Mouse (Mus musculus) limb, embryonic 14.5 days (tissue): Measurements from ENCODE around the gene Pusl1. TPM values are rescaled to one million over a fixed set of nuclear protein-coding genes. Genes with fewer than 3 reads are reported as not detected.

Source experiments
- ATAC-seq: fragments of 200-750 bp; cut with Nextera tagmentation; 2 replicates; pipeline ENCODE4 v1.8.0; 2017; ENCODE audit warnings: low read depth, moderate number of reproducible peaks, moderate TSS enrichment; ENCODE audit not compliant: low FRiP score
- DNase-seq: peaks from one replicate; pipeline ENCODE4 v3.0.0-alpha.2; 2015; ENCODE audit warnings: low spot score
- H3K27ac ChIP-seq: fragments of 300-500 bp; sonication (generic); replicated peaks from 2 replicates; pipeline ENCODE4 v1.5.1; 2014; ENCODE audit warnings: low read depth, mild to moderate bottlenecking, low read length, moderate library complexity, mixed read lengths
- H3K27me3 ChIP-seq: fragments of 300-500 bp; sonication (generic); 2 replicates; pipeline ENCODE4 v1.6.1; 2014; ENCODE audit warnings: low read length, mixed read lengths; ENCODE audit not compliant: control insufficient read depth, insufficient read depth
- H3K36me3 ChIP-seq: fragments of 300-500 bp; sonication (generic); 2 replicates; pipeline ENCODE4 v1.6.1; 2014; ENCODE audit warnings: mild to moderate bottlenecking, low read length, moderate library complexity, mixed read lengths; ENCODE audit not compliant: control insufficient read depth, insufficient read depth
- H3K4me1 ChIP-seq: fragments of 300-500 bp; sonication (generic); 2 replicates; pipeline ENCODE4 v1.6.1; 2014; ENCODE audit warnings: antibody characterized with exemption, low read length, mixed read lengths; ENCODE audit not compliant: control insufficient read depth, insufficient read depth
- H3K4me2 ChIP-seq: fragments of 300-500 bp; sonication (generic); replicated peaks from 2 replicates; pipeline ENCODE4 v1.6.1; 2014; ENCODE audit warnings: low read depth, mild to moderate bottlenecking, low read length, moderate library complexity; ENCODE audit not compliant: severe bottlenecking
- H3K4me3 ChIP-seq: fragments of 300-500 bp; sonication (generic); replicated peaks from 2 replicates; pipeline ENCODE4 v1.5.1; 2014; ENCODE audit warnings: low read length
- H3K9ac ChIP-seq: fragments of 300-500 bp; sonication (generic); 2 replicates; pipeline ENCODE4 v1.6.1; 2014; ENCODE audit warnings: mild to moderate bottlenecking, low read depth, low read length, moderate library complexity; ENCODE audit not compliant: severe bottlenecking
- H3K9me3 ChIP-seq: fragments of 300-500 bp; sonication (generic); 2 replicates; pipeline ENCODE4 v1.6.1; 2016; ENCODE audit warnings: low read length; ENCODE audit not compliant: control insufficient read depth
- POLR2A ChIP-seq: fragments of 200-500 bp; IDR thresholded peaks from 2 replicates; pipeline ENCODE4 v1.8.0; 2012; ENCODE audit warnings: inconsistent platforms, mild to moderate bottlenecking, moderate library complexity, borderline replicate concordance; ENCODE audit not compliant: insufficient read depth, insufficient read length; ENCODE audit errors: extremely low read depth
- WGBS: fragments of 180-500 bp; shearing (Covaris S2); extraction: QIAGEN DNeasy Blood & Tissue Kit; methylation state at CpG from one replicate; pipeline ENCODE4 v1.1.7; 2014; 5-methylcytosine and 5-hydroxymethylcytosine counted together
- polyA plus RNA-seq, 2 experiments: library from polyadenylated mRNA; depleted of rRNA in 1 of 2; stranded (reverse) in 1 of 2; unstranded in 1 of 2; fragments of >200 nt; fragmentation: Nextera tagmentation in 1 of 2; extraction: Ambion mirVana in 1 of 2; gene quantifications; 2 replicates each; pipeline versions ENCODE4 v1.2.1 to v1.2.3; 2012 to 2014

Gene Pusl1
- polyA plus RNA-seq, 2 experiments = 57.2 to 95.7 TPM

DNA sequence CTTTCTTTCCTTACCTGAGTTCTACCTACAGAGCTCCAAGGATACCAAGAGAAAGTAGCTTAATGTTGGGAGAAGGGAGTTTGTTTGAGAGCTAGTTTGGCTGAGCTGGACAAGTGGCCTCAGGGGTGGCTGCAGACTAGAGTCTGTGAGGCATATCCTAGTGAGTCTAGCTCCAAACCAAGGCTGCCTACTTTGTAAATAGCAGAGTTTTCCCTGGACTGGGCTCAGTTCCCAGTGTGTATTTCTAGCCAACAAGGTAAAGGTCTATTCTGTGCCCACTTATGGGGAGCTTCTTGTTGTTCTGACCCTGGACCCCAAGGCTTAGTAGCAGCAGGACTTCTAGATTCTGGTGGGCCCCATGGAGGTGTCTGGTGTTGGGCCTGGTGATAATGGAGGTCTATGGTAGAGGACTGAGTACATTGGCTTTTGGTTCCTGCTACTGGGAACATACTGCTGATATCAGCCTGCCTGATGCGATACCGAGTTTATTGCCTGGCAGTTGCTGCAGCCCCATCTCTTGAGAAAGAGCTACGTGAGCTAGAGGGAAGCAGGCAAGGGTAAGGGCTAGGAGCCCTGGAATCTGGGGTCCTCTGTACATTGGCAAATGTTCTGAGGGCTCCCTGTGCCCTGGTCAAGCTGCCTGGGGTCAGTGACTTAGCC lies 41.7 kb downstream of the Pusl1 start:
- no peak for ATAC-seq
- Histone ChIP-seq H3K4me1 (peaks cover 12% of the 10 kb centered on the region; the same call in 1 of the 2 replicates), H3K27me3 (no peaks in the 10 kb centered on the region), H3K4me2 (no peak overlapping the region), H3K36me3 (peaks cover 8% of the 10 kb centered on the region; the same call in 1 of the 2 replicates), H3K4me3 (no peak overlapping the region), H3K27ac (no peak overlapping the region), H3K9ac (no peak overlapping the region), H3K9me3 (no peaks in the 10 kb centered on the region)
- 94% methylated on average over 3 of the region's 3 CpGs for WGBS
- DNase-seq = no peak
- TF ChIP-seq POLR2A = no peak

DNA sequence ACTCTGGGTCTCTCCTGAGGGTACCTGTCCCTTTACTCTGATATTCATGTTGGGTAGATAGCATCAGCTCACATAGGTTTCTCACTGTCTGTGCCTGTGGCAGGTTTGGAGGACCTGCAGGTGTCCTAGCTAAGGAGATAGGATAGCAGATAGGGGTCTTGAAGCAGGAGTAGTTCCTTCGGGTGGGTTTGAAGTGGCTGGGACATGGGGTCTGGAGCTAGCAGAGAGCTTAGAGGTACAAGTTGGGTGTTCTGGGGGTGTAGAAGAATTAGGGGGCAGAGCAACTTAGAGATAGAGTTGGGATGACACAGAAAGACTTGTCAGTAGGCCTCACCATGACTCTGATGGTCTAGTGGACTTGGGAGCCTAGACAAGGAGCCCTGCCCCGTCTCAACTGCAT lies 42.2 kb downstream of the Pusl1 start:
- Histone ChIP-seq H3K27me3 (no peaks in the 10 kb centered on the region), H3K36me3 (peaks cover 7% of the 10 kb centered on the region), H3K9me3 (no peaks in the 10 kb centered on the region), H3K4me2 (no peak overlapping the region), H3K27ac (no peak overlapping the region), H3K9ac (no peak overlapping the region), H3K4me3 (no peak overlapping the region), H3K4me1 (peaks cover 12% of the 10 kb centered on the region; the same call in 1 of the 2 replicates)
- ATAC-seq = no peak
- TF ChIP-seq POLR2A = no peak
- 76% methylated on average over 2 of the region's 2 CpGs for WGBS
- no peak for DNase-seq

DNA sequence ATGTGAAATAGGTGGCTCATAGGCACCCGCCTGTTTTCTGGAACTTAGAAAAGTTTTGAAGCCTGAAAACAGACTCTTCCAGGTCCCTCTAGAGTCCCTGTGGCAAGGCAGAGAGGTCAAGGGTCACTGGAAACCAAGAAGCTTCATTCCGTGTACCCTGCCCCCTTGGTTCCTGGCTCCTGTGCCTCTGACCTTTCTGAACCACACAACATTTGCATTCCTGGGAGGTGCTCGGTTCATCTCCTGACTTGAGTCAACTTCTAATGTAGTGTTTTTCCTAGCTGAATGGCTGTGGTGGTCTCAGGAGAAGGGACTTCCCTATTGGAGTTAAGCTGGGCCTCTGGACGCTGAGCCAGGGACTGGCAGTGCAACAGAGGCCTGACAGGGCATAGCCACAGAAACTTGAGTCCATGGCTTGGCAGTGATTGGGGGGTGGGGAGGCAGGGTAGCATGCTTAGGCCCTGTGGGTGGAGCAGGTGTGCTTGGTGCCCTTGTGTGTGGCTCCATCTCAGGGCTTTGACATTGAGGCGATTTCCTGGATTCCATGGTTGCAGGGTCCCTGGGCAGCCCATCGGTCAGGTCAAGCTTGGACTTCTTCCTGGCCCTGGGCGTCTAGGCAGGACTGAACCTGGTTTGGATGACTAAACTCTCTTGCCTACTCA lies 43.0 kb downstream of the Pusl1 start:
- Histone ChIP-seq H3K9ac (peak overlapping the region; percentile 29; the same call in 1 of the 2 replicates), H3K4me3 (peak overlapping the region; percentile 76), H3K9me3 (no peaks in the 10 kb centered on the region), H3K4me1 (peaks cover 12% of the 10 kb centered on the region; the same call in 1 of the 2 replicates), H3K27ac (no peak overlapping the region), H3K27me3 (no peaks in the 10 kb centered on the region), H3K4me2 (peak overlapping the region; percentile 92), H3K36me3 (peaks cover 9% of the 10 kb centered on the region)
- no peak for TF ChIP-seq POLR2A
- DNase-seq (no peak), ATAC-seq (no peak)
- WGBS = 66% methylated on average over 7 of the region's 7 CpGs

DNA sequence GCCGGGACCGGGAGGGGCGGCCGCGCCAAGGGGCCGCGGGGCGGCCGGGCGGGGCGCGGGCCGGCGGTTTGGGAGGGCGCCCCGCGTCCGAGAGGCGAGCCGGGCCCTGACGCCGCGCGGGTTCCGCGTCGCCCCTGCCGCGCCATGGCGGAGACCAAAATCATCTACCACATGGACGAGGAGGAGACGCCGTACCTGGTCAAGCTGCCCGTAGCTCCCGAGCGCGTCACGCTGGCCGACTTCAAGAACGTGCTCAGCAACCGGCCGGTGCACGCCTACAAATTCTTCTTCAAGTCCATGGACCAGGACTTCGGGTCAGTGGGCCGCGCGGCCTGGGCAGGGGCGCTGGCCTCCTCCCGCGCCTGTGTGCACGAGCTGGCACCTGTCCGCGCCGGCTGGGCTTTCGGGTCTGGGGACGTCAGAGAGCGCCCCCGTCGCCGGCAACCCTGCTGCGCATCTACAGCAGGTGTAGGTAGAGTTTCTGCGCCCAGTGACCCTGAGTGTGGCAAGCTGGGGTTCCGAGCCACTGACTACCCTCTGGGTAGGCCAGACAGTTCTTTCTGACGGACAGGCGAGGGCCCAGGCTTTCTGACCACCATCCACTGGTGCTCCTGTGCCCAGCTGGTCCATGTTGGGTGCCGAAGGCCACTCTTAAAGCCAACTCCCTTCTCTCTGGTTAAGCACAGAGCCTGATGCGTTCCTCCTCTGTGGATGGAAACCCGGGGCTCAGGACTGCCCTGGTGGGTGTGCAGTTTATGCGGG lies 43.8 kb downstream of the Pusl1 start:
- TF ChIP-seq POLR2A = no peak
- ATAC-seq (no peak; the same call in none of the 2 replicates), DNase-seq (no peak)
- H3K27ac ChIP-seq = 0 out of 2 replicates have a peak overlapping the region, but pooled peaks have one; percentile 38
- peaks cover 12% of the 10 kb centered on the region; the same call in 1 of the 2 replicates for H3K4me1 ChIP-seq
- no peaks in the 10 kb centered on the region for H3K9me3 ChIP-seq
- H3K27me3 ChIP-seq = no peaks in the 10 kb centered on the region
- H3K9ac ChIP-seq = peak overlapping the region; percentile 76
- peak overlapping the region; percentile 92 for H3K4me2 ChIP-seq
- peaks cover 16% of the 10 kb centered on the region for H3K36me3 ChIP-seq
- peak overlapping the region; percentile 76 for H3K4me3 ChIP-seq
- WGBS = 3% methylated on average over 41 of the region's 69 CpGs

DNA sequence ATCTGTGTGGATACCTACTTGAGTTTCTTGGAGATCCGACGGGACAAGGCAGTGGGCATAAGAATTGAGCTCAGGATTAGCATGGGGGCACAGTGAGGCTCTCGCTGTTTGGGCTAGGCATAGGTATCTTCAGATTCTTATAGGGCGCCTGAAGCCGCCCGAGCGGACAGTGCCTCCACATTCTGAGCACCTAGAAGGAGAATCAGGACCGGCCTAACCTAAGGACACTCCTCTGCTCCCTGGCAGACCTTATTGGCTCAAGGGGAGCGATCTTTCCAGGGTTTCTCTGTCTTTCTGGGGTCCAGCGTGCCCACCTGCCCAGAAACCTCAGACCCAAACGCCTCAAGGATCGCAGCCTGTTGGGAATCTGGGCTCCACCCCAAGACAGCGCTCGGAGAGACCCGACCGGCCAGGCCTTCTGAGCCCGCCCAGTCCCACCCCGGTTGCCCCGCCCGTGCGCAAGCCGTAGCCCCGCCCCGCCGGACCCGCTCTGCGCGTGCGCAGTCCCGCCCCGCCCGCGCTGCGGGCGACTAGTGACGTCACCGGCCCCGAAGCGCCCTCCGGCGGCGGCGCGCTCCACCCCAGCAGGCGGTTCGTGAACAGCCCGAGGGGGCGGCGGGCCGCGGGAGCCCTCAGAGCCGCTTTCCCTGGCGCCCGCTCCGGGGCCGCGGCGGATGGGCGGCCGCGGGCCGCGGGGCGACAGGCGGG lies 44.6 kb downstream of the Pusl1 start, which contains the start of gene Dvl1:
Gene Dvl1 (plus strand): TSS at position 532 of the 708 bp plus-strand sequence.
- H3K4me1 ChIP-seq = peaks cover 12% of the 10 kb centered on the region; the same call in 1 of the 2 replicates
- WGBS = 3% methylated on average over 47 of the region's 65 CpGs
- H3K9ac ChIP-seq = peak within 1 kb of the TSS; percentile 76
- peak within 1 kb of the TSS; percentile 76 for H3K4me3 ChIP-seq
- TF ChIP-seq POLR2A = 0 out of 2 replicates have a peak, but pooled peaks have one; percentile 53
- ATAC-seq = peak; percentile 92
- H3K36me3 ChIP-seq = peaks cover 16% of the 10 kb centered on the region
- H3K27me3 ChIP-seq = no peaks in the 10 kb centered on the region
- peak; percentile 82 for DNase-seq
- 0 out of 2 replicates have a peak within 1 kb of the TSS, but pooled peaks have one; percentile 38 for H3K27ac ChIP-seq
- H3K9me3 ChIP-seq = no peaks in the 10 kb centered on the region
- H3K4me2 ChIP-seq = peak within 1 kb of the TSS; percentile 92
